Comparison of ENCODE assay signal across 7 mouse cellular contexts in genomic region chr3:27709906-27710647, GRCm38 (mm10). TPM values are rescaled to one million over a fixed set of nuclear protein-coding genes. Genes with fewer than 3 reads are reported as not detected.
DNase-seq lines count a peak whose midpoint lies in the region; ATAC-seq lines count a peak whose summit lies in the region.

No protein-coding gene starts in this region.

- WGBS in intestine, embryonic 15.5 days = under 1% methylated on average over 86 of the region's 86 CpGs
- under 1% methylated on average over 84 of the region's 86 CpGs for WGBS in limb, embryonic 15.5 days
- under 1% methylated on average over 68 of the region's 86 CpGs for WGBS in midbrain, embryonic 15.5 days

- H3K9me3 ChIP-seq in intestine, embryonic 15.5 days = no peaks in the 10 kb centered on the region
- H3K9me3 ChIP-seq in limb, embryonic 15.5 days = no peaks in the 10 kb centered on the region
- no peaks in the 10 kb centered on the region for H3K9me3 ChIP-seq in midbrain, embryonic 15.5 days

- peak overlapping the region; percentile 74 for H3K4me2 ChIP-seq in intestine, embryonic 15.5 days (replicated peaks)
- peak overlapping the region; percentile 62 for H3K4me2 ChIP-seq in limb, embryonic 15.5 days
- H3K4me2 ChIP-seq in midbrain, embryonic 15.5 days = peak overlapping the region; percentile 59

- no peaks in the 10 kb centered on the region for H3K27me3 ChIP-seq in intestine, embryonic 15.5 days (replicated peaks)
- no peaks in the 10 kb centered on the region for H3K27me3 ChIP-seq in limb, embryonic 15.5 days
- no peaks in the 10 kb centered on the region for H3K27me3 ChIP-seq in midbrain, embryonic 15.5 days (replicated peaks)

- peaks cover 20% of the 10 kb centered on the region for H3K4me1 ChIP-seq in intestine, embryonic 15.5 days (replicated peaks)
- H3K4me1 ChIP-seq in limb, embryonic 15.5 days = peaks cover 31% of the 10 kb centered on the region
- peaks cover 10% of the 10 kb centered on the region for H3K4me1 ChIP-seq in midbrain, embryonic 15.5 days

- H3K27ac ChIP-seq in intestine, embryonic 15.5 days = peak overlapping the region; percentile 99
- peak overlapping the region; percentile 99 for H3K27ac ChIP-seq in limb, embryonic 15.5 days
- peak overlapping the region; percentile 83 for H3K27ac ChIP-seq in midbrain, embryonic 15.5 days

- peak overlapping the region; percentile 97 for H3K4me3 ChIP-seq in intestine, embryonic 15.5 days (replicated peaks)
- H3K4me3 ChIP-seq in limb, embryonic 15.5 days = peak overlapping the region; percentile 92
- peak overlapping the region; percentile 88 for H3K4me3 ChIP-seq in midbrain, embryonic 15.5 days

- intact Hi-C loops in gastrocnemius, postnatal 36 days (cut with DNase I) = loop anchor here (2.0 to 5.0 kb wide), 2 partner anchors 138 to 153 kb away; no protein-coding TSS in a partner anchor

- no peaks in the 10 kb centered on the region for H3K36me3 ChIP-seq in intestine, embryonic 15.5 days
- H3K36me3 ChIP-seq in limb, embryonic 15.5 days = no peaks in the 10 kb centered on the region
- no peaks in the 10 kb centered on the region for H3K36me3 ChIP-seq in midbrain, embryonic 15.5 days (replicated peaks)

- ATAC-seq in intestine, embryonic 15.5 days = peak; percentile 82
- ATAC-seq in limb, embryonic 15.5 days (ENCODE audit: insufficient number of reproducible peaks, low FRiP score, low TSS enrichment, low read depth) = peak; percentile 77
- ATAC-seq in midbrain, embryonic 15.5 days (replicated peaks) = peak; percentile 41

- peak overlapping the region; percentile 92 for H3K9ac ChIP-seq in intestine, embryonic 15.5 days
- H3K9ac ChIP-seq in limb, embryonic 15.5 days = peak overlapping the region; percentile 91
- peak overlapping the region; percentile 54 for H3K9ac ChIP-seq in midbrain, embryonic 15.5 days

- peak; percentile 89 to 95 for DNase-seq in adrenal gland, adult (ENCODE audit: inconsistent age in 2 of 2, low spot score in 1 of 2)
- peak; percentile 33 to 44 for DNase-seq in cerebellum, postnatal 36 days
- DNase-seq in gastrocnemius, postnatal 36 days = peak; percentile 76 to 82
- peak; percentile 25 to 71 for DNase-seq in spleen, postnatal 4 days (ENCODE audit: low spot score in 2 of 2)

RNA-seq across cellular contexts. Expression of gene Fndc3b, which starts 1.0 kb away (rescaled TPM):
- total RNA-seq in gastrocnemius, postnatal 36 days (2021) = 10 to 100 TPM; 17.1 to 22.2 TPM
- polyA plus RNA-seq in intestine, embryonic 15.5 days (2015; fragmentation: Nextera tagmentation; extraction: Ambion mirVana) = 20.1 and 21.7 TPM in 2 replicates
- polyA plus RNA-seq in limb, embryonic 15.5 days (2015; fragmentation: Nextera tagmentation; extraction: Ambion mirVana) = 35.4 and 39.5 TPM in 2 replicates
- polyA plus RNA-seq in midbrain, embryonic 15.5 days (2015; fragmentation: Nextera tagmentation; extraction: Ambion mirVana) = 9.2 and 9.7 TPM in 2 replicates

Comparison
In these comparisons a context has a peak if more than half of its experiments do, and no peak if none do; other contexts are left out.
1. Peak in every context shown above with its lines: DNase-seq, ATAC-seq, H3K4me3 ChIP-seq and H3K27ac ChIP-seq.
2. DNase-seq: peak in every context shown above with its lines; median percentile 92 in adrenal gland, adult; 79 in gastrocnemius, postnatal 36 days; 48 in spleen, postnatal 4 days; 38 in cerebellum, postnatal 36 days.